Mouse (Mus musculus) erythroblast, embryonic 14.5 days (primary cell): Measurements from ENCODE around the gene Ubox5. TPM values are rescaled to one million over a fixed set of nuclear protein-coding genes. Genes with fewer than 3 reads are reported as not detected.
A peak's percentile ranks its signal among the peaks of the same experiment; 100 is the strongest.

Experiments used
- H3K27me3 ChIP-seq: 2 replicates; pipeline ENCODE4 v1.6.1; 2012; ENCODE audit warnings: inconsistent platforms; ENCODE audit not compliant: control insufficient read depth
- H3K36me3 ChIP-seq: 2 replicates; pipeline ENCODE4 v1.6.1; 2012; ENCODE audit warnings: mild to moderate bottlenecking, inconsistent platforms; ENCODE audit not compliant: control insufficient read depth
- H3K4me1 ChIP-seq: 2 replicates; pipeline ENCODE4 v1.6.1; 2012; ENCODE audit warnings: inconsistent platforms; ENCODE audit not compliant: control insufficient read depth
- H3K4me3 ChIP-seq: replicated peaks from 2 replicates; pipeline ENCODE3; 2012; ENCODE audit warnings: moderate library complexity, mild to moderate bottlenecking, inconsistent platforms
- H3K9me3 ChIP-seq: 2 replicates; pipeline ENCODE4 v1.6.1; 2012; ENCODE audit warnings: low read length, inconsistent platforms, mixed read lengths; ENCODE audit not compliant: control insufficient read depth
- GATA1 ChIP-seq: IDR thresholded peaks from 2 replicates; pipeline ENCODE4 v1.6.1; 2012; ENCODE audit warnings: low read length, inconsistent platforms, mixed read lengths
- TAL1 ChIP-seq: IDR thresholded peaks from 3 replicates; pipeline ENCODE4 v1.6.1; 2012; ENCODE audit warnings: low read length, inconsistent platforms, mixed read lengths
- polyA plus RNA-seq: library from polyadenylated mRNA; stranded (reverse); fragments of >175 nt; gene quantifications from 2 replicates; pipeline ENCODE4 v1.2.3, GENCODE M21; 2012

Gene Ubox5
- polyA plus RNA-seq, 1 experiment, result 0.13 TPM

DNA sequence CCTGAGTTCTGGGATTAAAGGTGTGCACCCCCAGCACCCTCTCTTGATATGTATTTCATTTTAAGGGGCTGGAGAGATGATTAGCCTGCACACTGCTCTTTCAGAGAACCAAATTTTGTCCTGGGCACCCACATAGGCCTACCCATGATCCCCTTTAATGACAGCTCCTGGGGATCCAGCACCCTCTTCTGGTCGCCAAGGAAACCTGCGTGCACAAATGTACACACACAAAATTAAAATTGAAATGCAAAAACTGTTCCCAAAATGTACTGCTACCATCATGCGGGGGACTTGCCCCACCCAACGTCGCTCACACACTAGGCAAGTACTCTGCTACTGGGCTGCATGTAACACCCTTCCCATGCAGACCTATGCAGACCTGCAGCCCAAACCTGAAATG, 54.9 kb downstream of the Ubox5 start:
- Histone ChIP-seq H3K9me3 (peaks cover 6% of the 10 kb centered on the region; the same call in 1 of the 2 replicates), H3K4me1 (peaks cover 6% of the 10 kb centered on the region), H3K27me3 (peaks cover 66% of the 10 kb centered on the region), H3K4me3 (no peak overlapping the region), H3K36me3 (no peaks in the 10 kb centered on the region)
- TF ChIP-seq TAL1, result no peak
- TF ChIP-seq GATA1, result no peak

DNA sequence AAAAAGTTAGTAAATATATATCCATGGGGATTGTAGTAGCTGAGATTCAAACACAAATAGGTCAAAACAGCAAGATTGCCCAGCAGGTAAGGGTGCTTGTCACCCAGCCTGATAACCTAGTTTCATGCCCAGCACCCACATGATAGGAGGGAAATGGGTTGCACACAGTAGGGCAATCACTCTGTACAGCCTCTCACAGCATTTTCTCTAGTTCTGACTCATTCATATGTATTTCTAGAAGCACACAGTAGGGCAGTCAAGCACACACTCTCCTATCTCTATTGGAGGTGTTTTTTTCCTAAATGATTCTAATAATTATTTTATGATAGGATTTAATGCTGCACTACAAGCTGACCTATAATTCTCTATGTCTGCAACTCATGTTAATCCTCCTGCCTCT, 59.9 kb downstream of the Ubox5 start:
- TF ChIP-seq TAL1, result no peak
- no peak for TF ChIP-seq GATA1
- Histone ChIP-seq H3K9me3 (no peaks in the 10 kb centered on the region), H3K4me1 (peaks cover 2% of the 10 kb centered on the region), H3K4me3 (no peak overlapping the region), H3K36me3 (peaks cover 21% of the 10 kb centered on the region), H3K27me3 (peaks cover 16% of the 10 kb centered on the region)

DNA sequence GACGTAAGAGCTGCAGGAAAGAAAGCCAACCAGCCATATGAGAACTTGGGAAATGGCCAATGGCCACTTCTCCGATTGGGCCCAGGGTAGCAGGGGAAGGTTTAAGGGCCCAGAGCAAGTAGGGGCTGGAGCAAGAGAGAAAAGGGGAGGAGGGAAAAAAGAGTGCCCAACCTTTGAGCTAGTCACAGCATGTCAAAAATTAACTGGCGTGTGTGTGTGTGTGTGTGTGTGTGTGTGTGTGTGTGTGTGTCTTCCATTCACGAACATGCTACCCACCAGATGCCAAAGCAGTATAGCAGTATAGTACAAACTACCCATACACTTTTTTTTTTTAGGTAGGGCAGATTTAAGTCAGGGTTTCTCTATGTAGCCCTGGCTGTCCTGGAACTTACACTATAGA, 60.9 kb downstream of the Ubox5 start:
- TF ChIP-seq TAL1, result no peak
- TF ChIP-seq GATA1, result no peak
- H3K27me3 ChIP-seq, result peaks cover 7% of the 10 kb centered on the region
- no peaks in the 10 kb centered on the region for H3K9me3 ChIP-seq
- peaks cover 24% of the 10 kb centered on the region for H3K36me3 ChIP-seq
- no peak overlapping the region for H3K4me3 ChIP-seq
- peaks cover 12% of the 10 kb centered on the region for H3K4me1 ChIP-seq

DNA sequence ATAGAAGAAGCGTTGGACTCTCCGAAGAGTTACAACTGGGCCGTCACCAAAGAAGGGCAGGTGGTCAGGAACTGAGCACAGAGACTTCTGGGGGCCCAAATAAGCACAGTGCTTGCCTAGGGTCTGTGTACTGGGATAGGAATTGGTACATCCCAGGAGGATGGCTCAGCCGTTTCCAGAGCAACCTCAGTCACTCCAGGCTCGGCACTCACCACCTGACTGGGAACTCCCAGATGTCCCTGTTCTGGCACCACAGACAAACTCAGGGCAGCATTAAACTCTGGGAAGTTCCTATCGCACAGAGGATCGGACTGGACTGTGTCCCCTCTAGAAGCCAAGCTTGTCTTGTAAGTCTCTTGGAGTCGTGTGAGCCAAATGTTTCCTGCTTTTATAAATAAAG, 64.9 kb downstream of the Ubox5 start:
- H3K36me3 ChIP-seq, result peaks cover 24% of the 10 kb centered on the region
- TF ChIP-seq TAL1 (no peak), GATA1 (no peak)
- no peaks in the 10 kb centered on the region for H3K9me3 ChIP-seq
- H3K27me3 ChIP-seq, result no peaks in the 10 kb centered on the region
- H3K4me3 ChIP-seq, result no peak overlapping the region
- H3K4me1 ChIP-seq, result peaks cover 26% of the 10 kb centered on the region

DNA sequence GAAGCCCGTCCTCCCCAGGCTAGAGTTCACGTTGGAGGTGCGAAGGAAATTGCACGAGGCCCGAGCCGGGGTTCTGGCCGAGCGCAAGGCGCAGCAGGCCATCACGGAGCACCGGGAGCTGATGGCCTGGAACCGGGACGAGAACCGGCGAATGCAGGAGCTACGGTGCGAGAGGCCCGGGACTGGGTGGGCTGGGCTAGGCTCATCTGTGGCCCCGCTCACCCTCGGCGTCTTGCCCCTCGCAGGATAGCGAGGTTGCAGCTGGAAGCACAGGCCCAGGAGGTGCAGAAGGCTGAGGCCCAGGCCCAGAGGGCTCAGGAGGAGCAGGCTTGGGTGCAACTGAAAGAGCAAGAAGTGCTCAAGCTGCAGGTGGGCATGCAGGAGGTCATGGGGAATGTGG, 65.8 kb downstream of the Ubox5 start:
- Histone ChIP-seq H3K4me3 (peak overlapping the region; percentile 89), H3K9me3 (no peaks in the 10 kb centered on the region), H3K4me1 (peaks cover 26% of the 10 kb centered on the region), H3K27me3 (no peaks in the 10 kb centered on the region), H3K36me3 (peaks cover 24% of the 10 kb centered on the region)
- TF ChIP-seq TAL1 (no peak), GATA1 (no peak)

DNA sequence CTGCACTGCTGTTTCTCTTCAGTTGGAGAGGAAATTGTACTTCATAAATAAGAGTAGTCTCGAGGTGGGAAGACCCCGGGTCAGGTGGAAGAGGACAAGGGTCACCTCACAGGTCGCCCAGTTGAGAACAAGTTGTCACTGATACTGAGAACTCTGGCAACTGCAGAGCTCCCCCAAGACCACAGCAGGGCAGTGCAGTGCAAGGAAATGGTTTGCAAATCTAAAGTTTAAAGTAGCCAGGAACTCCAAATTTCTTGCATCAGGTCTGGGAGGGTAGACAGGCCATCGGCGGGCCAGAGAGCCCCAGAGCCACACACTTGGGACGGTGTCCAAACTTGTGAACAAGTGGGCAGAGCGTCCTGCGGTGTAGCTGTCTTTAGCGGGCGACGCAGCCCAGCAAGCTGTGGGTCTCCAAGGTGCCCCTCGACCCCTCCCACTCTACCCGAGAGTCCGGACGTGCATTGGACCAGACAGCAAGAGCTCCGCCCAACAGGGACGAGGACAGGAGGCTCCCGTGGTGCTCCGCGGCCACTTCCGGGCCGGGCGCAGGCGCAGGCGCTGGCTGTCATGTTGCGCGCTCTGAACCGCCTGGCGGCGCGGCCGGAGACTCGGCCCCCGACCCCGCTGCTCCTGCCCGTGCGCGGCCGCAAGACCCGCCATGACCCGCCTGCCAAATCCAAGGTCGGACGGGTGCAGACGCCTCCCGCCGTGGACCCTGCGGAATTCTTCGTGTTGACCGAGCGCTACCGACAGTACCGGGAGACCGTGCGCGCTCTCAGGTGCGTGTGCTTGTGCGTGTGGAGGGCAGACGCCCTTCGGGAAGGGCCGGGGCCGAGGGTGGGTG, 66.4 kb downstream of the Ubox5 start, which contains the start of gene Mrps26:
Gene Mrps26, plus strand, starts transcription at position 531 of the 844 bp plus-strand sequence.
- H3K36me3 ChIP-seq, result peaks cover 27% of the 10 kb centered on the region
- H3K27me3 ChIP-seq, result no peaks in the 10 kb centered on the region
- H3K4me3 ChIP-seq, result peak within 1 kb of the TSS; percentile 89
- TF ChIP-seq GATA1 (no peak), TAL1 (no peak)
- H3K4me1 ChIP-seq, result peaks cover 26% of the 10 kb centered on the region
- no peaks in the 10 kb centered on the region for H3K9me3 ChIP-seq

DNA sequence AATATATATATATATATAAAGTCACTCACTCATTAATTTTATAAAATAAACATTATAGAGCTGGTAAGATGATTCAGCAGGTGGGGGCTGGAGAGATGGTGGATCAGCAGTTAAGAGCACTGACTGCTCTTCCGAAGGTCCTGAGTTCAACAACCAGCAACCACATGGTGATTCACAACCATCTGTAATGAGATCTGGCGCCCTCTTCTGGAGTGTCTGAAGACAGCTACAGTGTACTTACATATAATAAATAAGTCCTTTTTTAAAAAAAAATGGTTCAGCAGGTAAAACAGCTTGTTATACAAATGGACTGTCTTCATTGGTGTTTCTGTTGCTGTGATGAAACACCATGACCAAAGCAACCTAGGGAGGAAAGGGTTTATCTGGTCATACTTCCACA, 71.8 kb downstream of the Ubox5 start:
- Histone ChIP-seq H3K36me3 (peaks cover 43% of the 10 kb centered on the region), H3K27me3 (no peaks in the 10 kb centered on the region), H3K9me3 (no peaks in the 10 kb centered on the region), H3K4me1 (peaks cover 5% of the 10 kb centered on the region), H3K4me3 (no peak overlapping the region)
- no peak for TF ChIP-seq TAL1
- TF ChIP-seq GATA1, result no peak

DNA sequence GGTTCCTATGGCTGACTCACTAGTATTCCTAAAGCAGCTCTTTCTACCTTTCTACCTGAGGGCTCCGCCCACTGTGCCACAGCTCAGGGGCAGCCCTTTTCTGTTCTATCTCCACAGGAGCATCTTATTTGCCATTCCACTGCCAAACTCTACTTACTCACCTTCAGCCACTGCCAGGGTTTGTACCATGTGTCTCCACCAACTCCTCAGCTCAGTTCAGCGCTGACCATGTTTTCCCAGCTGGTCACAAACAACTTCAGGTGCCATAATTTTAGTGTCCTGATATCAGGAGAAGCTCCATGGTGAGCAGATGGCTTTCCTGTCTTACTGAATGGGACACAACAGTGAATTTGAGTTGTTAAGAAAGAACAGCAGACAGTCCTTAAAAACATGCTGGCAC, 72.4 kb downstream of the Ubox5 start:
- H3K36me3 ChIP-seq, result peaks cover 48% of the 10 kb centered on the region
- H3K4me3 ChIP-seq, result no peak overlapping the region
- H3K4me1 ChIP-seq, result no peaks in the 10 kb centered on the region; the same call in none of the 2 replicates
- TF ChIP-seq GATA1 (no peak), TAL1 (no peak)
- H3K9me3 ChIP-seq, result no peaks in the 10 kb centered on the region
- no peaks in the 10 kb centered on the region for H3K27me3 ChIP-seq

DNA sequence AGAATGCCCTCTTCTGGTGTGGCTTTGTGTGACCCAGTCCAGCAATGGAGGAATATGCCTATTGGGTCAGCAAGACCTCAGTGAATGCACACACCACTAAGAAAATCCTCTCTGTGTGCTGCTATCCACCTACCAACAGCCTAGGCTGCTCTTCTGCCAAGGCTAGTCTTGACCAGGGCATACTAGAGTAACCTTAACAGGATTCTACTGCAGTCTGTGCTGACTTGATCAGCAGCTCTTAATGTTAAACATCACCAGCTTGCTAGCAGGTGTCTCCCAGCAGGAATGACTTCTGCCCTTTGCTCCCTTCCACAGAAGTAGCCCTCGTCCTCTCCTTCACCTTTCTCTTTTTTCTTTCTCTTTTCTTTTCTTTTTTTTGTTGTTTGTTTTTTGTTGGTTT, 73.5 kb downstream of the Ubox5 start:
- TF ChIP-seq GATA1, result no peak
- no peak for TF ChIP-seq TAL1
- no peaks in the 10 kb centered on the region; the same call in none of the 2 replicates for H3K4me1 ChIP-seq
- no peak overlapping the region for H3K4me3 ChIP-seq
- H3K9me3 ChIP-seq, result no peaks in the 10 kb centered on the region
- H3K27me3 ChIP-seq, result no peaks in the 10 kb centered on the region
- peaks cover 60% of the 10 kb centered on the region for H3K36me3 ChIP-seq
